ENCODE assay signal across 8 mouse cellular contexts in genomic region chr14:54553975-54554769, GRCm38 (mm10). TPM values are rescaled to one million over a fixed set of nuclear protein-coding genes. Genes with fewer than 3 reads are reported as not detected.
A peak's percentile ranks its signal among the peaks of the same experiment; 100 is the strongest.
DNase-seq lines count a peak whose midpoint lies in the region; ATAC-seq and TF ChIP-seq lines count a peak whose summit lies in the region.

Gene Haus4 (minus strand): TSS chr14:54554616.

- DNase-seq in embryonic facial prominence, embryonic 14.5 days (ENCODE audit: low spot score), result peak; percentile 92
- peak; percentile 89 to 92 for DNase-seq in heart, adult 2 months
- DNase-seq in kidney, adult 2 months, result peak; percentile 91
- peak; percentile 84 for DNase-seq in midbrain, postnatal 0 days (ENCODE audit: low spot score)
- peak; percentile 83 to 89 for DNase-seq in spleen, postnatal 10 days (ENCODE audit: low spot score in 2 of 2)

- TF ChIP-seq POLR2A in bone marrow, adult 2 months (IDR thresholded peaks at IDR 0.05; ENCODE audit: borderline replicate concordance, control insufficient read depth, low read depth, low read length), result peak; percentile 82
- peak; percentile 72 for TF ChIP-seq POLR2A in heart, adult 2 months (IDR thresholded peaks at IDR 0.05; ENCODE audit: insufficient read depth, low read depth, low read length)
- no peak for TF ChIP-seq POLR2A in kidney, adult 2 months (IDR thresholded peaks at IDR 0.05; ENCODE audit: low read depth, low read length)

- peak within 1 kb of the TSS; percentile 98 for H3K27ac ChIP-seq in bone marrow, adult 2 months (ENCODE audit: control insufficient read depth, insufficient read depth, low read depth, low read length, poor library complexity)
- H3K27ac ChIP-seq in embryonic facial prominence, embryonic 14.5 days (replicated peaks; ENCODE audit: low read depth, low read length), result peak within 1 kb of the TSS; percentile 90
- H3K27ac ChIP-seq in heart, adult 2 months, result peak within 1 kb of the TSS; percentile 78
- H3K27ac ChIP-seq in kidney, adult 2 months (ENCODE audit: insufficient read depth, low read depth, low read length), result peak within 1 kb of the TSS; percentile 82
- H3K27ac ChIP-seq in limb, embryonic 15.5 days, result peak within 1 kb of the TSS; percentile 89
- H3K27ac ChIP-seq in midbrain, postnatal 0 days (ENCODE audit: low read depth, low read length), result peak within 1 kb of the TSS; percentile 63

- H3K9ac ChIP-seq in embryonic facial prominence, embryonic 14.5 days (ENCODE audit: low read depth, low read length), result peak within 1 kb of the TSS; percentile 88
- peak within 1 kb of the TSS; percentile 81 for H3K9ac ChIP-seq in heart, adult 2 months (ENCODE audit: low read depth, low read length)
- H3K9ac ChIP-seq in limb, embryonic 15.5 days, result peak within 1 kb of the TSS; percentile 69
- peak within 1 kb of the TSS; percentile 64 for H3K9ac ChIP-seq in midbrain, postnatal 0 days (replicated peaks; ENCODE audit: low read length, poor library complexity, severe bottlenecking)

- peak; percentile 33 for TF ChIP-seq CTCF in C2C12 (IDR thresholded peaks at IDR 0.05; ENCODE audit: control insufficient read depth, insufficient read depth, insufficient read length)
- peak; percentile 80 for TF ChIP-seq CTCF in bone marrow, adult 2 months (IDR thresholded peaks at IDR 0.05; ENCODE audit: control insufficient read depth, insufficient read depth, low read length)
- peak; percentile 69 for TF ChIP-seq CTCF in heart, adult 2 months (IDR thresholded peaks at IDR 0.05)
- peak; percentile 74 for TF ChIP-seq CTCF in kidney, adult 2 months (conservative IDR thresholded peaks at IDR 0.05; ENCODE audit: insufficient read depth, insufficient read length, low read depth, low read length)
- TF ChIP-seq CTCF in midbrain, postnatal 0 days (IDR thresholded peaks at IDR 0.05), result peak; percentile 78

- peaks cover 20% of the 10 kb centered on the region for H3K79me2 ChIP-seq in C2C12 (ENCODE audit: control insufficient read depth, insufficient read depth)
- no peaks in the 10 kb centered on the region for H3K79me2 ChIP-seq in heart, adult 2 months (replicated peaks; ENCODE audit: control insufficient read depth, insufficient read depth, low read length)

- H3K4me3 ChIP-seq in C2C12 (ENCODE audit: insufficient read depth, poor library complexity, severe bottlenecking), result peak within 1 kb of the TSS; percentile 59
- peak within 1 kb of the TSS; percentile 88 for H3K4me3 ChIP-seq in bone marrow, adult 2 months (replicated peaks; ENCODE audit: control insufficient read depth, low read depth, low read length)
- H3K4me3 ChIP-seq in embryonic facial prominence, embryonic 14.5 days (ENCODE audit: low read depth, low read length), result peak within 1 kb of the TSS; percentile 67
- peak within 1 kb of the TSS; percentile 63 for H3K4me3 ChIP-seq in heart, adult 2 months
- peak within 1 kb of the TSS; percentile 81 for H3K4me3 ChIP-seq in kidney, adult 2 months (ENCODE audit: insufficient read depth, low read depth, low read length)
- H3K4me3 ChIP-seq in limb, embryonic 15.5 days, result peak within 1 kb of the TSS; percentile 67
- peak within 1 kb of the TSS; percentile 62 for H3K4me3 ChIP-seq in midbrain, postnatal 0 days (ENCODE audit: low read depth, low read length)

- H3K4me1 ChIP-seq in bone marrow, adult 2 months (ENCODE audit: control insufficient read depth, insufficient read depth, low read length), result peaks cover 1% of the 10 kb centered on the region; the same call in 1 of the 2 replicates
- peaks cover 6% of the 10 kb centered on the region for H3K4me1 ChIP-seq in embryonic facial prominence, embryonic 14.5 days (ENCODE audit: control insufficient read depth, insufficient read depth, low read length)
- peaks cover 3% of the 10 kb centered on the region for H3K4me1 ChIP-seq in heart, adult 2 months (ENCODE audit: control insufficient read depth, insufficient read depth, low read length)
- peaks cover 6% of the 10 kb centered on the region for H3K4me1 ChIP-seq in kidney, adult 2 months (ENCODE audit: control insufficient read depth, insufficient read depth, low read length)
- H3K4me1 ChIP-seq in limb, embryonic 15.5 days, result 0 out of 2 replicates have a peak, but pooled peaks cover 7% of the 10 kb centered on the region
- H3K4me1 ChIP-seq in midbrain, postnatal 0 days (ENCODE audit: insufficient read depth, low read length), result no peaks in the 10 kb centered on the region

- under 1% methylated on average over 76 of the region's 76 CpGs for WGBS in bone marrow, adult 2 months
- 1% methylated on average over 60 of the region's 76 CpGs for WGBS in embryonic facial prominence, embryonic 14.5 days
- WGBS in heart, adult 2 months, result under 1% methylated on average over 76 of the region's 76 CpGs
- WGBS in kidney, adult 2 months, result under 1% methylated on average over 76 of the region's 76 CpGs
- WGBS in limb, embryonic 15.5 days, result 1% methylated on average over 76 of the region's 76 CpGs
- WGBS in midbrain, postnatal 0 days, result under 1% methylated on average over 75 of the region's 76 CpGs

- intact Hi-C loops in heart, adult 2 months (cut with DNase I), result loop anchor here (1.0 to 2.0 kb wide), 2 partner anchors 24 to 49 kb away; no protein-coding TSS in a partner anchor

- H3ac ChIP-seq in C2C12 (ENCODE audit: control insufficient read depth, insufficient read length, low read depth), result peak within 1 kb of the TSS; percentile 72

- TF ChIP-seq EP300 in heart, adult 2 months (IDR thresholded peaks at IDR 0.05; ENCODE audit: insufficient read depth, low read depth, low read length), result 0 out of 2 replicates have a peak, but pooled peaks have one; percentile 31

- no peaks in the 10 kb centered on the region for H3K27me3 ChIP-seq in C2C12 (ENCODE audit: control insufficient read depth, insufficient read depth, insufficient read length)
- H3K27me3 ChIP-seq in embryonic facial prominence, embryonic 14.5 days (replicated peaks; ENCODE audit: control insufficient read depth, insufficient read depth, low read length), result no peaks in the 10 kb centered on the region
- H3K27me3 ChIP-seq in heart, adult 2 months (ENCODE audit: control insufficient read depth, insufficient read depth, low read length), result no peaks in the 10 kb centered on the region
- no peaks in the 10 kb centered on the region for H3K27me3 ChIP-seq in kidney, adult 2 months (replicated peaks; ENCODE audit: control insufficient read depth, insufficient read depth, low read length)
- no peaks in the 10 kb centered on the region for H3K27me3 ChIP-seq in limb, embryonic 15.5 days
- no peaks in the 10 kb centered on the region for H3K27me3 ChIP-seq in midbrain, postnatal 0 days (ENCODE audit: insufficient read depth, low read length)

- H3K36me3 ChIP-seq in C2C12 (ENCODE audit: control insufficient read depth, insufficient read depth), result peaks cover 10% of the 10 kb centered on the region
- H3K36me3 ChIP-seq in embryonic facial prominence, embryonic 14.5 days (ENCODE audit: control insufficient read depth, insufficient read depth, low read length), result peaks cover 17% of the 10 kb centered on the region
- no peaks in the 10 kb centered on the region for H3K36me3 ChIP-seq in heart, adult 2 months (ENCODE audit: control insufficient read depth, insufficient read depth, low read length)
- H3K36me3 ChIP-seq in kidney, adult 2 months (ENCODE audit: control insufficient read depth, insufficient read depth, low read length), result no peaks in the 10 kb centered on the region; the same call in 1 of the 2 replicates
- peaks cover 18% of the 10 kb centered on the region for H3K36me3 ChIP-seq in limb, embryonic 15.5 days
- H3K36me3 ChIP-seq in midbrain, postnatal 0 days (ENCODE audit: insufficient read depth, low read length), result 0 out of 2 replicates have a peak, but pooled peaks cover 3% of the 10 kb centered on the region

- H3K4me2 ChIP-seq in embryonic facial prominence, embryonic 14.5 days (ENCODE audit: low read depth, low read length), result peak within 1 kb of the TSS; percentile 95
- H3K4me2 ChIP-seq in limb, embryonic 15.5 days, result peak within 1 kb of the TSS; percentile 88
- peak within 1 kb of the TSS; percentile 85 for H3K4me2 ChIP-seq in midbrain, postnatal 0 days (ENCODE audit: low read depth, low read length, poor library complexity, severe bottlenecking)

- peaks cover 3% of the 10 kb centered on the region for H3K79me3 ChIP-seq in C2C12 (ENCODE audit: low read depth)

- peak; percentile 95 for ATAC-seq in embryonic facial prominence, embryonic 14.5 days (ENCODE audit: low read depth)
- peak; percentile 92 for ATAC-seq in limb, embryonic 15.5 days (ENCODE audit: insufficient number of reproducible peaks, low FRiP score, low TSS enrichment, low read depth)
- ATAC-seq in midbrain, postnatal 0 days (ENCODE audit: low FRiP score), result peak; percentile 86

- no peaks in the 10 kb centered on the region for H3K9me3 ChIP-seq in embryonic facial prominence, embryonic 14.5 days (ENCODE audit: control insufficient read depth, low read length)
- no peaks in the 10 kb centered on the region for H3K9me3 ChIP-seq in limb, embryonic 15.5 days
- H3K9me3 ChIP-seq in midbrain, postnatal 0 days (ENCODE audit: low read length), result no peaks in the 10 kb centered on the region

TF ChIP-seq in C2C12, 6 proteins besides CTCF, POLR2A, EP300 and RAD21:
- peak; percentile 50 for TF ChIP-seq MAX (IDR thresholded peaks at IDR 0.05)
- no peak for TF ChIP-seq MYOG (IDR thresholded peaks at IDR 0.05; ENCODE audit: control insufficient read depth, extremely low read depth, insufficient read length)

RNA-seq across cellular contexts. Expression of gene Haus4, which starts in this region (rescaled TPM):
- polyA plus RNA-seq in C2C12 (2012; fragmentation: generic; extraction: Trizol), result 30.0 TPM
- polyA plus RNA-seq in bone marrow, adult 2 months (2011; ENCODE audit: insufficient read depth, insufficient read length, low replicate concordance, missing spikeins), result 32.6 and 33.5 TPM in 2 replicates
- 40.4 and 44.3 TPM in 2 replicates for polyA plus RNA-seq in embryonic facial prominence, embryonic 14.5 days (2014; fragmentation: Nextera tagmentation; extraction: Ambion mirVana)
- 1 to 10 TPM; 3.5 to 3.8 TPM for total RNA-seq in heart, adult 2 months (2021)
- polyA plus RNA-seq in heart, adult 2 months (2012; rRNA removed), result 3.2 and 4.1 TPM in 2 replicates
- polyA plus RNA-seq in kidney, adult 2 months (2012; rRNA removed), result 9.6 and 10.0 TPM in 2 replicates
- polyA plus RNA-seq in limb, embryonic 15.5 days (2015; fragmentation: Nextera tagmentation; extraction: Ambion mirVana), result 52.6 and 53.0 TPM in 2 replicates
- 13.3 and 13.7 TPM in 2 replicates for total RNA-seq in midbrain, postnatal 0 days (2014; rRNA removed)
- 13.2 and 14.3 TPM in 2 replicates for polyA plus RNA-seq in midbrain, postnatal 0 days (2015; fragmentation: Nextera tagmentation; extraction: Ambion mirVana)

Comparison
In these comparisons a context has a peak if more than half of its experiments do, and no peak if none do; other contexts are left out.
1. Peak in every context shown above with its lines: DNase-seq, ATAC-seq, H3K4me3 ChIP-seq and H3K27ac ChIP-seq.